Mouse (Mus musculus) inflammation-experienced regulatory T-cells, adult 6 months (primary cell): ENCODE measurements around the gene Ces1f. TPM values are rescaled to one million over a fixed set of nuclear protein-coding genes. Genes with fewer than 3 reads are reported as not detected.

ENCODE experiments used
- polyA plus RNA-seq, 3 experiments: library from polyadenylated mRNA; unstranded; fragments of 100-300 nt; shearing (Covaris generic); gene quantifications; one replicate each; pipeline ENCODE4 v1.2.1; 2017

Ces1f gene
- polyA plus RNA-seq, 3 experiments from 2014 or later: not detected

Other genes with a start within 250 kb of the Ces1f start
- not detected for gene Ces1a, start 231.6 kb downstream of the Ces1f start, polyA plus RNA-seq
- gene Ces1b, start 199.7 kb downstream of the Ces1f start, polyA plus RNA-seq: not detected
- gene Ces1c, start 148.5 kb downstream of the Ces1f start, polyA plus RNA-seq: not detected
- not detected for gene Ces1d, start 81.9 kb downstream of the Ces1f start, polyA plus RNA-seq
- gene Ces1e, start 50.1 kb downstream of the Ces1f start, polyA plus RNA-seq: not detected
- gene Ces1g, start 57.6 kb upstream of the Ces1f start, polyA plus RNA-seq: not detected
- gene Ces1h, start 100.0 kb upstream of the Ces1f start, polyA plus RNA-seq: not detected